Comparison of ENCODE assay signal across 27 mouse cellular contexts in genomic region chr9:5417871-5418270, GRCm38 (mm10).
"Had no signal": no experiment of that assay in that cellular context is flagged by ENCODE, and none has a peak within 500 bp of the region (broad histone marks: within the 10 kb centered on the region; RNA-seq: fewer than 3 reads in every experiment).

No protein-coding gene starts in this region.

- H3K4me3 ChIP-seq: gastrocnemius, adult 2 months; heart, embryonic 10.5 days; heart, embryonic 12.5 days; hindbrain, embryonic 10.5 days; hindbrain, embryonic 13.5 days; hindbrain, embryonic 15.5 days; intestine, embryonic 15.5 days; layer of hippocampus, adult 2 months; limb, embryonic 13.5 days; limb, embryonic 15.5 days; liver, embryonic 12.5 days had no signal

- H3K36me3 ChIP-seq: heart, embryonic 10.5 days; heart, embryonic 12.5 days; hindbrain, embryonic 10.5 days; hindbrain, embryonic 13.5 days; hindbrain, embryonic 15.5 days; intestine, embryonic 15.5 days; limb, embryonic 13.5 days; limb, embryonic 15.5 days; liver, embryonic 12.5 days had no signal

- H3K9me3 ChIP-seq: heart, embryonic 10.5 days; heart, embryonic 12.5 days; hindbrain, embryonic 10.5 days; hindbrain, embryonic 13.5 days; hindbrain, embryonic 15.5 days; intestine, embryonic 15.5 days; limb, embryonic 13.5 days; limb, embryonic 15.5 days; liver, embryonic 12.5 days had no signal

- DNase-seq: gastrocnemius, adult 2 months; gastrocnemius, postnatal 10 days; gastrocnemius, postnatal 25 days; heart, adult 18-20 months; heart, postnatal 10 days; heart, postnatal 4 days; kidney, adult 18-20 months; kidney, adult 8-10 months; kidney, postnatal 10 days; kidney, postnatal 25 days; kidney, postnatal 4 days; layer of hippocampus, adult 9-11 months; layer of hippocampus, postnatal 36 days; left cerebral cortex, postnatal 4 days had no signal

- H3K4me1 ChIP-seq: heart, embryonic 10.5 days; heart, embryonic 12.5 days; hindbrain, embryonic 13.5 days; hindbrain, embryonic 15.5 days; intestine, embryonic 15.5 days; limb, embryonic 13.5 days; limb, embryonic 15.5 days; liver, embryonic 12.5 days had no signal

- H3K9ac ChIP-seq: heart, embryonic 12.5 days; hindbrain, embryonic 13.5 days; hindbrain, embryonic 15.5 days; intestine, embryonic 15.5 days; limb, embryonic 13.5 days; limb, embryonic 15.5 days; liver, embryonic 12.5 days; liver, embryonic 14.5 days had no signal

- H3K27ac ChIP-seq: gastrocnemius, adult 2 months; heart, embryonic 10.5 days; hindbrain, embryonic 10.5 days; hindbrain, embryonic 13.5 days; hindbrain, embryonic 15.5 days; intestine, embryonic 15.5 days; layer of hippocampus, adult 2 months; limb, embryonic 13.5 days; limb, embryonic 15.5 days; liver, embryonic 12.5 days; liver, embryonic 14.5 days had no signal

- H3K4me2 ChIP-seq: heart, embryonic 12.5 days; hindbrain, embryonic 13.5 days; hindbrain, embryonic 15.5 days; intestine, embryonic 15.5 days; limb, embryonic 13.5 days; limb, embryonic 15.5 days; liver, embryonic 12.5 days had no signal

- ATAC-seq: inflammation-experienced regulatory T-cells, adult 6 months; intestine, embryonic 15.5 days; intestine, postnatal 0 days; liver, embryonic 12.5 days had no signal

- H3K27me3 ChIP-seq: heart, embryonic 12.5 days; hindbrain, embryonic 13.5 days; hindbrain, embryonic 15.5 days; intestine, embryonic 15.5 days; limb, embryonic 13.5 days; limb, embryonic 15.5 days; liver, embryonic 12.5 days had no signal
